Mouse (Mus musculus) CD4-positive helper T cell, adult 2 months (primary cell): ENCODE measurements around the gene Cadm1.

ENCODE experiments used
- DNase-seq: peaks from one replicate; pipeline ENCODE4 v3.0.0-alpha.2; 2012; ENCODE audit warnings: low read depth, missing footprints, low spot score

Cadm1 gene

DNA sequence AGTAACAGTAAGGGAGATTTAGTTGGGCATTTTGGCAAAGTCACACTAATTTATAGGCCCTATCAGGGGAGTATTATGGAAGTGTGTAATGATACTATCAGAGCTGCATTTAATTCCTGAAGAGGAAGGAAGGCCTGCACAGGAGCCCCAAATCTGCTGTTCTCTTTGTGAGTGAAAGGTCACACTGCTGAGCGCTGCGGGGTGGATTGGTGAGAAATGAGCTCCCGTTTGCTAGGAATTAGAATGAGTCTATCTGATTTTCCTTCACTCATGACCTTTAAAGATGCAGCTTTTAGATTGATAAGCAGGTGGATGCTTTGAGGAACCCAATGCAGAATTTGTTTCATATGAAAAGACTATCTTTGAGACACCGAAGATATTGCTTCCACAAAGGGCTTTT, 208.8 kb downstream of the Cadm1 start:
- DNase-seq: no peak

DNA sequence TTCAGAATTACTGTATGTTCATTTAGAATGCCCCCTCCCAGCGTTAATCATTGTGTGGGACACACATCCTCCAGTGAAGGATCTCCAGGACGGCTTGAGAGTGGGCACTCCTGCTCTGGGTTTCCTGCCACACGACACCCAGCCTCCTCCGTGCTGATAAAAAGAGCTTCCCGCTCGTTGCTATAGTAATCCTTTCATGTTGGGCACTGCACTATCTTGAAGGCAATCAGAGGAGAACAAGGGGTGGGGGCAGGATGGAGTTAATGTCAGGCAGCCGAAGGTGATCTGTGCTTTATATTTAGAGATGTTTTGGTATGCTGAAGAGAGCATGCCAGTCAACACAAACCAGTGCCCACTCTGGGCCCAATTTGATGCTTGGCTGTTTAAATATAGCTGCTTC, 209.3 kb downstream of the Cadm1 start:
- DNase-seq: peak; percentile 24

DNA sequence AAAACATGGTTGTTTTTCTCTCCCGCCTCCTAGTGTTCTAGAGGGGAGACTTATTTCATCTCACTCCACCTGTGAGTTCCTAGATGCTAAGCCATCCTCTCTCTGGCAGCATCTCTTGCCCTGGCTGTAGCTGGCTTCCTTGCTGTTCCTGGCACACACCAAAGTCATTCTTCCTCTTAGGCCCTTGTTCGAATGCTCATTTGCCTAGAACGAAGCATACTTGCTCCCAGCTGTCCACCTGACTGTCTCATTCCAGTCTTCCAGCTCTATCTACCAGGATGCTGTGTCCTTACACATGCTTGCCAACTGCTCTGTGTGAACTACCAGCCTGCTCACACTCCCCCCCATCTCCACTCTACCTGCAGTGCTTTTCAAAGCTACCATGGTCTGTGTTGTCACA, 211.8 kb downstream of the Cadm1 start:
- DNase-seq: no peak

DNA sequence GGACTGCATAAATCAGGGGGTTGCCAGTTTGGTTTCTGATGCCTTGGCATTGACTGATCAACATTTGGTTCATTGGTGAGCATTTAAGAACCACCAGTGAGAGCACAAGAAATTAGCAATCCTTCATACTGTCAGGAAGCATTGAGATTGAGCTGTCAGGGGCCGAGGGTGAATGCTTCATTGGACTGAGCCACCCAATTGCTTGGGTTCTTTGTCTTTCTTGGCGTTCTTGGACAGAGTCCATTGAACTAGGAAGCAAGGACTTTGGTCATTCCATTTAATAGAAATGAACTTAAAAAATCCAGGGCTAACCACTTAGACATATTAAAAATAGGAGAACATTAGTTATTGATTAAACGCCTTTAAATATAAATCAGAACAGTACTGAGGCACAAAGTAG, 214.9 kb downstream of the Cadm1 start:
- no peak for DNase-seq

DNA sequence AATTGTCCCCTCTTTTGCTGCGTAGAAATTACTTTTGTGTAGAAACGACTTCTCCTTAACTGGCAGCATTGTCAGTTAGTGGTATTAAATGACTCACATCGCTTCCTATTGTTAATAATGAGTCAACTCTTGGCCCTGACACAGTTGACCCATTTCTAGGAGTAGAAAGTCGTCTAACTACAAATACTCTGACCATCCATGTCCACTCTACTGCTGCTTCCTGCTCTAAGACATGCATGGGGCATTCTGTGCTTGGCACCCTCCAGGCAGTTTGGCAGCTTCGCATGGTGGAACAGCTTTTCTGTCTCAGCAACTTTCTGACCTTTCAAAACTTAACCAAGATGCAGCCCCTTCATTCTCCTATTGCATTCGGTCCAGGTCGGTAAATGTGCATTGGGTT, 215.7 kb downstream of the Cadm1 start:
- DNase-seq: no peak

DNA sequence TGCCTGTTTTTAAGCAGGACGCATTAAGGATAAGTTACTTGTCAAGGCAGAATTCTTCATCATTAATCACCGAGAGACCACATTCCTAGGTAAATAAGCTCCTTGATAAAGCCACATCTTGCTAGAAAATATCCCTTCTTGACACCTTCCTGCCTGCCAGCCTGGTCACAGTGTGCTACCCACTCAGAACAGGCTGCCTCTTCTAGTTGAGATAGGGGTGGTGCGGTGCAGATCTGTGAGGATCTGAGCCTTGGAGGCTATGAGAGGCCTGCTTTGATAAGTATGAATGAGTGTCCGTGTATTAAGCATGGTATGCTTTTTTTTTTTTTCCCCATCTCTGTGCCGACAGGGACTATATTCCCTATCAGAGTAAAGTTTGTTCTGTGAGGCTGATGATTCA, 219.2 kb downstream of the Cadm1 start:
- DNase-seq: no peak

DNA sequence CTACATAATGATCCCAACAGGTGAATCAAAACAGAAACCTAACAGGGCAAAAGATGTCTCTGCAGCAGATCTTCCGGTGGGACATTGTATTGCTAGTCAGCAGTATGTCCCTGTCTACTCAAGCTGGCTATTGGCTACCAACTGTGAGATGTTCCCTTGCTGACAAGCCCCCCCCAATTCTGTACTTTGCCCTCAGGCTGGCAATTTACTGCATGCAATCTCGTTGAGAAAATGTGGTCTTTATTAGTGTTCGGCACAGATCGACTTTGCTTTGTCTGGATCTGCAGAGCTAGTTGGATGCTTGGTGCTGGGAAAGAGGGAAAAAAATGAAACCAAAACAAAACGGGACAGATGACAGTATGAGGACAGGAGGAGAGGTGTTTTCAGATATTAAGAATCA, 222.5 kb downstream of the Cadm1 start:
- DNase-seq: no peak

DNA sequence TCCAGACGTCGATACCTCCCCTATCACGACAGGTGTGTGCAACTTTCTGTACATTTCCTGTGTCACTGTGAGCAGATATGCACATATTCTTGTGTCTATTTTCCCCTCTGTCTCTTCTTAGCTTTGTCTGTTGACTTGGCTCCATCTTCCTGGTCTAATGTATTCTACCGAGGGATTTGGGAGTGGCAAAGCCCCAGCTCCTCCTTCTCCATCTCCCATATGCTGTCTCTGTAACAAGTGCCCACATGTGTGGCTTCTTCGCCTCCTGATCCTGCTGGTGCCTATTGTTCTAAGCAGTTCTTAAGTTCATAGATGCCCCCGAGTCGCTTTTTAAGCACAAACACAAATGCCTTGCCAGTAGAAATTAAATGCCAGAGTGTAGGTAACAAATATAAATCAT, 223.2 kb downstream of the Cadm1 start:
- no peak for DNase-seq

DNA sequence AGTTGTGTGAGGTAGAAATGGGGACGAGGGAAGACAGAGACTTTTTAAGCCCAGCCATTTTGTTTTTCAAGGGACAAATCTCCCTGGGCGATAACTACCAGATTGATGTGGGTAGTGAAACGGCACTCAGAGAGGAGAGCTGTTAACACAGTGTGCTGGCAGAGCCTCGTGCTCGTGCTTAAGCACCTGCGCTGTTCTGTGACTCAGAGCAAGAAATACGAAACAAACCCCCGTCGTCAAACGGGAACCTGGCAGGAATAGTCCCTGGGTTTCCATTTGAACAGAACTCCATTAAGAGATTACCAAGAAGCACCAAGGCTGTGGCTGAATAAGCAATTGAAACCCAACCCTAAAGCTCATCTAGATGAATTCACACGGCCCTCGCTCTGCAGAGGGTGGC, 225.1 kb downstream of the Cadm1 start:
- DNase-seq: no peak

DNA sequence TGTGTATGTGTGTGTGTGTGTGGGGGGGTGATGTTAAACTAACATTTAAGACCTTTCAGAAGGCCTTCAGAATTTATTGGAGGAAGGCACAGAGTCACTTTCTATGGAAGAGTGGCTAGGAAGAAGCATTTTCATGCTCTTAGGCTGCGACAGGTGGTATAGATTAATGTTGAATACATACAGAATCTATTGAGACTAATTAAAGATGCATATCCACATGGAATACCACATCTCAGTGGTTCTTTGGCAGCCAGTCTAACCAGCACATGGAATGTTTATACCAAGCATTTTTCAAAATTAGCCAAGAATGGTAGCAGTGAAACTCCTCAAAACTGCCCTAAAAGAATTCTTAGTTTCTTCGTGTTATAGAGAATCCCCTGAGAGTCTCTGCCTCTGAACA, 227.8 kb downstream of the Cadm1 start:
- no peak for DNase-seq

DNA sequence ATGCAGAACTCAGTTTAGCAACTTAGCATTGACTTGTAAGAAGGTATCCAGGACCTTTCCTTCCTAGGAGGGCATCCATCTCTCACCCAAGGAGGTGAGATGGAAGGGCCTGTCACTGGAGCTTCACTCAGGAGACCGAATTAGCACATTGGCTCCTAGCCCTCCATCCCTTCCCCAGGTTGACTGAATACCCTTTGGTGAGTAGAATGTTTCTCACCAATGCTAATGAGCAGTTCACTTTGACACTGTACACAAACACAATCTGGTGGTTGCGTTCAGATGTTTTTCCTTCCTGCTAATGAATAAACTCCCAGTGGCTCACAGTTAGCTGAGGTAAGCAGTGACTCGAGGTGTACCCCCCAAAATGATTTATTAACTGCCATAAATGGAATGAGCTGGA, 228.3 kb downstream of the Cadm1 start:
- DNase-seq: no peak

DNA sequence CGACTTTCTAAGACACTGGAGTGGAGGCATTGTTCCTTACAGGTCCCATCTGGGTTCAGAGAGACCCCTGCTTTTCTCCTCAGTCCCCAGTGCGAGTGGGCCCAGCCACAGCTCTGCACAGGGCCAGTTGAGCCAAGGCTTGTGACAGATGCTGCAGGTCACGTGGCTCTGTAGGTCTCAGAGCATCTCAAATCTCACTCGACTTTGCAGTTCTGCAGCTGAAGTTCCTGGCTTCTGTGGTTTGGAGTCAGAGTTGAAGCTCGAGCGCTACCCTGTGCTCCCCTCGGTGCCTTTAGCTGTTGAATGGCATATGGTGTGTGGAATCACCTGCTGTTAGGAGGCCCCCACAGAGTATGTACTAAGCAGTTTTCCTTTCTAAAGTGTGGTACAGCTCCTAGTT, 229.8 kb downstream of the Cadm1 start:
- DNase-seq: no peak

DNA sequence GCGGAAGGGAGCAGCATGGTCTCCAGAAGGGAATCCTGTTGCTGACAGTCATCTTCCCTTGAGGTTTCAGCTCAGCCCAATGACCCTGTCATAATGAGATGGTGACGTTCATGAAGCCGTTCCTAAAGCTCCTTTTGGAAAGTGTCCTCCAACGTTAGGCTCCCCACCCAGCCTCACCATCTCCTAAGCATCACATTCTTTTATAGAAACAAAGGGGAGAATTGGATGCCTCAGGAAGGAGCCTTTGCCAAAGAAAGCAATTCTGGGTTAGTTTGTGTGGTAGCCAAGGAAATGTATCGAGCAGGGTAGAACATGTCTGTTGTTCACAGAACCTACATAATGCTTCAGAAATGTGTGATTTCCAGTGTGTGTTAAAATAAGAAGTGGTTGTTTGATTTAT, 231.6 kb downstream of the Cadm1 start:
- no peak for DNase-seq

DNA sequence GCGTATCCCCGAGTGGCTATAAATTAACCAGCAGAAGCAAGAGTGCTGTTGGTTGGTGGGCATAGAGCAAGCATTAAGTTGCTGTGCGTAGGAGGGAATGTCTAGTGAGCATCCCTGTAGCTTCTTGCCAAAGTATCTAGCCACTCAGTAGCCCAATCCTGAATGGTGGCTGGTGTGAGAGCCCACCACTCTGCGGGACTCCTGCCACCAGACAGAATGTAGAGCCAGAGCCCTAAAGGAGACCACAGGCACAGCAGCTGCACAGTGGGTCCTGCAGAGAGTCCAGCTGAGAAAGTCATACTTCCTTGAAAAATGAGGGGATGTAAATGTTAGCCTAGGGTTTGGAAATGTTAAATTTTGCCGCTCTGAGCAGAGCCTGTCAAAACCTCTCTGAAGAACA, 232.9 kb downstream of the Cadm1 start:
- no peak for DNase-seq

DNA sequence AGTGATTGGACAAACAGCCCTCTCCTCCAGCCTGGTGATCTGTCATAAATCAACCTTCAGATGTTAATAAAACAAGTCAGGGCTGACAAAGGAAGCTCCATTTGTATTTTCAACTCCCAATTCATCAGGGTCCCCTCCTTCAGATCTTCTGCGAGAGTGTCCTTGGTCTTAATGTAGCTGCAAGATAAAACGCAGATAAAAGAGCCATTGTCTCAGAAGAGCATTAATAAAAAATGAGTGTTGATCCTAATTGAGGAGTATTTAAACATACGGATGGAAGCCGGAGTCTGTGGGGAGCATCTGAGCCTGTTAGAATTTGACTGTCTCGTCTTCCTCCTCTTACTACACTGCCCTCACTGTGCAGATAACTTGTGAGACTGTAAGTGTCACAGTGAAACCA, 234.9 kb downstream of the Cadm1 start:
- no peak for DNase-seq

DNA sequence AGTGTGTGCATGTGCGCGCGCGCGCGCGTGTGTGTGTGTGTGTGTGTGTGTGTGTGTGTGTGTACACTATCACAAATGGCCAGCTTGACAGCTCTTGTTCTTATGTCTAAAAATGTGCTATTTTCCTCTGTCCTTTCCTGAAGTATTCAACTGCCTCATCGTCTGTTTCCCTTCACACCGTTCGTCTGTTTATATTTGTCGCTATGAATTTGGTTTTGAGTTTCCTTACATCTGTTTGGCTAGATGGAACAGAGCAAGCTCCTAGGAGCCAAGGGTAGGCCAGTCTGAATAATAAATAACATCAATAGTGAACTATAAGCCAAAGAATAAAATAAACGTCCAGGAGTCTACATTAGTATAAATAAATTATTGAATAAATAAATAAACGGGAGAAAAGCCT, 235.3 kb downstream of the Cadm1 start:
- DNase-seq: no peak

DNA sequence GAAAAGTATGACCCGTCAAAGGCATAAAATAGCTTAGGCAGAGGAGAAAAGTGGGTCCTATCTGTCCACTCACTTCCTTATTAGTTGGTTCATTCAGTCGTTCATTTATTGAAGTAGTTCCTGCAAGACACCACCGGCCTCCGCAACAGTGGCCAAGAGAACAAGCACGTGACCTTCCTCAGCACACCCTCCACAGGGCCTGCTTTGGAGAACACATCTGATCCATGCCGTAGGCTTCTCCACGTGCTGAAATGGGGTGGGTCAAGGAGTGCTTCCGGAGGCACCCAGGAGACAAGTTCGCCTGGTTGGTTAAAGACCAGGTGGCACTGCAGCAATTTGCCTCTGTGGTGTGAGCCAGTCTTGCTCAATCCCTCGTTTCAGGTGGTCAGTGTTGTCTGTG, 236.4 kb downstream of the Cadm1 start:
- DNase-seq: no peak

DNA sequence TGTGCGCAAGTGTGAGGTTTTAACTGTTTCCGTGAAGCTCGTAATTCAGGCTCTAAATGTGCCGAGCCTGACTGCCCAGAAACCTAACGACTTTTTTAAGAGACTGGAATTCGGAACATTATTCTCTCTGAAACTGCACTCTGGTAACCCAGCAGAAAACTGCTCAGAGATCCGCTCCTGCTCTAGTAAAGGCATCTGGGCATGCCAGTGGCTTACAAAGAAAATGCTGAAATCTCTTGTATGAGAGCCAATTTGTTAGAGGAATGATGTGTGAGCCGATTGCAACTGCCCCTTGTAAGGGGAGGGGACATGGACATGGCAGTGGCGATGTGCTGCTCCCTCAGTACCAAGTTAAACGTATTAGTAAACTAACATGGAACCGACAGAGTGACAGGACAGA, 240.9 kb downstream of the Cadm1 start:
- no peak for DNase-seq

DNA sequence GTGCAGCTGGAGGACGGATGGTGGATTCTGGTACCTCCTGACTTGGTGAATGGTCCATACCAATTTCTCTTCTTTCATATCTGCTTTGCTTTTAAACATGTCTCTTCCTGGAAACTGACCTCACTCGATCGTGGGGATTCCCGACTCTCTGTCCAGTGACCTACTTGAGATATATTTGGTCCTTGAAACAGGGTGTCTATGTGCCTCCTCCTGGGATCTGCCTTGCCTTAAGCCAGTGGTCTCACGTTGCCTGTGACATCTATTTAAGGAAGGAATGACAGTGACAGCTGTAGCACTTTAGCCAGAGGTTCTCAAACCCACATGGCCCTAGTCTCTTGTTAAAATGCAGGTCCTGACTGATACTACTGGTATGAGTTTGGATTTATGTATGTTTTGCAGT, 242.0 kb downstream of the Cadm1 start:
- DNase-seq: no peak

DNA sequence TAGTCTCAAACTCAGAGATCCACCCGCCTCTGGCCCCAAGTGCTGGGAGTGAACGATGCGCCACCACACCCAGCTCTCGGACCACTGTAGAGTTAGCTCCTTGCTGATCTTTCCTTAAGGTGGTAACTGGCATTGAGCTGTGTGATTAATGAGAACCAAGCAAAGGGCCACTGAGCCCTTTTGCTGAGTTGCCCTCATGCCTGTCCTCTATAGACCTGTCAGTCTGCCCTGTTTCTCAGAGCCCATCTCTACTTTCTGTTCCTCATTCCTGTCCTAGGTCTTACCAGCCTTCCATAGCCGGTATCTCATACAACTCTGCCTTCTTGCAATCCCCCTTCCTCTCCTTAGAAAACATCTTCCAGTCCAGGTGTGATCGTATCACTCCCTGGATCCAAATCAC, 242.8 kb downstream of the Cadm1 start:
- peak; percentile 3 for DNase-seq

DNA sequence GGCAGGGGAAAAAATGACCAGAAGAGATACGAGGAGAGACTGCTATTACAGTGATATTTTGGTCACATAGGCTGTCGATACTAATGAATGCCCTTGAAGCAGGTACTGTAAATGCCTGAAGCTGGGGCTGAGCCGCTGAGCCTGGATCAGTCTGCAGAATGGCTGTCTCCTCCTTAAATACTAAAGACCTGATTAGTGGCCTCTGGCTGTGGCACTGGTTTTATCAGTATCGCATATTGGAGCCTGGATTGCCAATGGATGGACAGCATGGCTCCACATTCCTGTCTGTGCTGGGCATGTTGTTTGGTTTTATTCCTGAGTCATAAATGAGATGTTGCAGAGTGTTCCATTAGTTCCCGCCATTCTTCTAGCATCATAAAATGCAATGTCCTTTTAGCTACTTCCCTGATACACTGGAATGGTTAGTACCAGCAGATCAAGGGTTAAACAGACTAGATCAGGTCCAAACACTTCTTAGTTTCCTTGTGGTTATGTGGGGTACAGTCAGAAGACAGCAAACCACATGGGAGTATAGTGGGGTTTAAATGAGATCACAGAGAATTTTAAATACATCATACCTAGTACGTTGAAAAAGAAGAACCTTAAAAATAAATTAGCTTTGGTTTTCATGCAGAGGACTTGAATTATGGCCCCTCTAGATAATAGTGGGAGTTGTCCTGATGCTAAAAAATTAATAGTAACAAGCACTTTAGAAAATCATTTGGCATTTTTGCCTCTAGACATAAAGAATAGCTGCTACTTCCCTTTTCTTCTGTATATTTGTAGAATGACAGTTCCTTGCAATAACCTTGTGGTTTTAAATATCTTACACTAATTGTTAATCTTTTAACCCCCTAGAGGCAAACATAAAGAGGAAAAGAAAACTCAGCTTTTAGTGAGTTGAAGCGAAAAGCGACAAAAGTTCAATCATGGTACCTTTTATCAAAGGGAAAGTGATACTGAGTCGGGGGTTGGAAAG, 247.3 kb downstream of the Cadm1 start:
- no peak for DNase-seq

DNA sequence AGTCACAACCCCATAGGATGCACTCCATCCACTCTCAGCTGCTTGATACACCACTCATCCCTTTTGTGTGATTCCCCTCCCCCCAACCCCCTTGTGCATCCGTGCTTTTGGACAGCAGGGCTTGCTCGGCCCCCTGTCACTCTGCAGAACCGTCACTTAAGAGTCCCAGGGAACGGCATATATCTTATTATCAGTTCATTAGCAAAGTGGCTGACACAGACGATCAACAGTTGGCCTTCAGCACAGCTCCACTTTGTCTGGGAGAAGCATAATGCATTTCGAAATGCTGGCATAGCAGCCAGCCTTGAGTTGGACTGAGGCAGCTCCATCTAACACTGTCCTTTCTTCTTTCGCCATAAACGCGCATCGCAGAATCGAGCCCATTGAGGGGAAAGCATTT, 248.5 kb downstream of the Cadm1 start:
- DNase-seq: no peak

DNA sequence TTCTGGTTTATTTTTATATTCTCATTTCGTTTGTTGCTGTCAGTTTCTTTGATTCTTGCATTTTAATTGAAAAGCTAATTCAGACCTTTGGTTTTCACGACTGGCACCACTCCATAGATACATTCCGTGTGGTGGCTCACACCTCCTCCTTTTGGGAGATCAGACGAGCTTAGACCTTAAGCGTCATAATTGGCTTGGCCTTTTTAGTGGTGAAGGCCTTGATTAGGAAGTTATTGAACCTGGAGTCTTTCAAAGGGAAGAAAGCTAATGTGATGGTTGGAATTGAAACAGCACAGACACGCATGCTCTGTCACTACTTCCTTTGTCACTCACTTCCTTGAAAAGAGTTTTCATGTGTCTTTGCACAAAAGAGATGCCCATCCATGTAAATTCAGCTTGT, 249.3 kb downstream of the Cadm1 start:
- DNase-seq: no peak

DNA sequence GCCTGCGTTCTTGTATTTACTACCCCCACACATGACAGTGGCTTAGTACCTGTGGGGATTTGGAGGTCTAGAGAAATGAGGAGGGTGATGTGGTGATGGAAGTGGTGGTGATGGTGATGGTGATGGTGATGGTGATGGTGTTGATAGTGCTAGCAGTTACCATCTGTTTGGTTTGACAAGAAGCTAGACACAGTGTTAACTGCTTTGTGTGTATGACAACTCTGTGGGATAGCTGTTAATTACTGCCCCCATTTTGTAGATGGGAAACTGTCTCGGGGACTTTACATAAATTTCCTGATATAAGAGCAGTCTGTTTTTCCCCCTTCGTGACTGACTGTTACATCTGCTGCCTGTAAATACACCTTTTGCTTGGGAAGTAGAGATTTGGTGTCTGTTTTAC, 256.7 kb downstream of the Cadm1 start:
- no peak for DNase-seq
